Mouse (Mus musculus) erythroblast, embryonic 14.5 days (primary cell): ENCODE measurements around the gene Gm8439. TPM values are rescaled to one million over a fixed set of nuclear protein-coding genes. Genes with fewer than 3 reads are reported as not detected.
"Not testable (repeated sequence)": the region's sequence is repeated elsewhere in the genome, so short reads cannot be mapped to it uniquely, and the experiment has no call there.

Experiments
- H3K27me3 ChIP-seq: 2 replicates; pipeline ENCODE4 v1.6.1; 2012; ENCODE audit warnings: inconsistent platforms; ENCODE audit not compliant: control insufficient read depth
- H3K36me3 ChIP-seq: 2 replicates; pipeline ENCODE4 v1.6.1; 2012; ENCODE audit warnings: mild to moderate bottlenecking, inconsistent platforms; ENCODE audit not compliant: control insufficient read depth
- H3K4me1 ChIP-seq: 2 replicates; pipeline ENCODE4 v1.6.1; 2012; ENCODE audit warnings: inconsistent platforms; ENCODE audit not compliant: control insufficient read depth
- H3K4me3 ChIP-seq: replicated peaks from 2 replicates; pipeline ENCODE3; 2012; ENCODE audit warnings: moderate library complexity, mild to moderate bottlenecking, inconsistent platforms
- H3K9me3 ChIP-seq: 2 replicates; pipeline ENCODE4 v1.6.1; 2012; ENCODE audit warnings: low read length, inconsistent platforms, mixed read lengths; ENCODE audit not compliant: control insufficient read depth
- GATA1 ChIP-seq: IDR thresholded peaks from 2 replicates; pipeline ENCODE4 v1.6.1; 2012; ENCODE audit warnings: low read length, inconsistent platforms, mixed read lengths
- TAL1 ChIP-seq: IDR thresholded peaks from 3 replicates; pipeline ENCODE4 v1.6.1; 2012; ENCODE audit warnings: low read length, inconsistent platforms, mixed read lengths
- polyA plus RNA-seq: library from polyadenylated mRNA; stranded (reverse); fragments of >175 nt; gene quantifications from 2 replicates; pipeline ENCODE4 v1.2.3, GENCODE M21; 2012

Gm8439 gene
- polyA plus RNA-seq, 1 experiment = not detected

- Histone ChIP-seq H3K27me3 (no peaks in the 10 kb centered on the region), H3K4me1 (peaks cover 40% of the 10 kb centered on the region), H3K4me3 (no peak overlapping the region), H3K36me3 (peaks cover 15% of the 10 kb centered on the region), H3K9me3 (no peaks in the 10 kb centered on the region)
- TF ChIP-seq TAL1 = no peak
- no peak for TF ChIP-seq GATA1
Measured at GRCm38 (mm10) chr4:120571691-120572090, 16.9 kb upstream of the Gm8439 start.

DNA sequence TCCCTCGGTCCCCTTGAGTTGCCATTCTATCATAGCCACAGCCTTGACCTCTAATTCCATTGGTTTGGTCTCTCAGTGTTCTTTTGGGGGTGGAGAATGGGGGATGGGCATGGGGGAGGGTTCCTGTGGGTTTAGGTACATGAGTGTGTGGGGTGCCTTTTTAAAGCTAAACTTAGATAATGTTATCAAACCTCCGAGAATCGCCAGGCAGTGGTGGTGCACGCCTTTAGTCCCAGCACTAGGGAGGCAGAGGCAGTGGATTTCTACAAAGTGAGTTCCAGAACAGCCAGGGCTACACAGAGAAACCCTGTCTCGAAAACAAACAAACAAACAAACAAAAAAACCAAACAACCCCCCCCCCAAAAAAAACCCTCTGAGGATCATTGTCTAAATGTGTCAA lies 7.7 kb upstream of the Gm8439 start:
- H3K36me3 ChIP-seq = no peaks in the 10 kb centered on the region
- no peaks in the 10 kb centered on the region for H3K9me3 ChIP-seq
- TF ChIP-seq TAL1 = no peak
- TF ChIP-seq GATA1 = no peak
- H3K27me3 ChIP-seq = 0 out of 2 replicates have a peak, but pooled peaks cover 2% of the 10 kb centered on the region
- H3K4me3 ChIP-seq = no peak overlapping the region
- peaks cover 20% of the 10 kb centered on the region for H3K4me1 ChIP-seq

DNA sequence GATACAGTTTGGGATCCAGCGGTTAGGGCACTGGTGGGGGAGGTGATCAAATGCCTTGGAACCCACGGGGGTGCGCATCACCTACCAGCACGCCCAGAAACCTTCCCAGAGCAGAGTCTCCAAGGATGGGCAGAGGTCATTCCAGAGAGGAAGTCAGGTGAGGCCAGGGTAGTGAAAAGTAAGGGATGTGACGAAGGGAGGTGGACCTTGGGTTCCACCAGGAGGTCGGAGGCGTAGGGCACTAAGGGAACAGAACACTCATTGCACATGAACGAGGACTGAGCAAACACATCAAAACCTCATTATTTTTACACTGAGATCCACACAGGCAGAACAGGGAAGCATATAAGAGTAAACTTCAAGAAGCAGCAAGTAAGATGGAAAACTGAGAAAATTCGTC lies 6.8 kb upstream of the Gm8439 start:
- Histone ChIP-seq H3K4me3 (no peak overlapping the region), H3K27me3 (peaks cover 5% of the 10 kb centered on the region), H3K9me3 (no peaks in the 10 kb centered on the region), H3K36me3 (no peaks in the 10 kb centered on the region), H3K4me1 (peaks cover 20% of the 10 kb centered on the region)
- TF ChIP-seq GATA1 = no peak
- TF ChIP-seq TAL1 = no peak

- H3K4me3 ChIP-seq = no peak overlapping the region
- H3K27me3 ChIP-seq = peaks cover 23% of the 10 kb centered on the region
- TF ChIP-seq GATA1 (no peak), TAL1 (no peak)
- H3K9me3 ChIP-seq = no peaks in the 10 kb centered on the region
- peaks cover 26% of the 10 kb centered on the region for H3K4me1 ChIP-seq
- no peaks in the 10 kb centered on the region for H3K36me3 ChIP-seq
Measured at GRCm38 (mm10) chr4:120586986-120587385, 1.6 kb upstream of the Gm8439 start.

- Histone ChIP-seq H3K27me3 (peaks cover 23% of the 10 kb centered on the region), H3K9me3 (no peaks in the 10 kb centered on the region), H3K4me1 (peaks cover 23% of the 10 kb centered on the region), H3K4me3 (no peak overlapping the region), H3K36me3 (no peaks in the 10 kb centered on the region)
- TF ChIP-seq TAL1 (no peak), GATA1 (no peak)
Measured at GRCm38 (mm10) chr4:120589070-120589469, 525 bp downstream of the Gm8439 start.

DNA sequence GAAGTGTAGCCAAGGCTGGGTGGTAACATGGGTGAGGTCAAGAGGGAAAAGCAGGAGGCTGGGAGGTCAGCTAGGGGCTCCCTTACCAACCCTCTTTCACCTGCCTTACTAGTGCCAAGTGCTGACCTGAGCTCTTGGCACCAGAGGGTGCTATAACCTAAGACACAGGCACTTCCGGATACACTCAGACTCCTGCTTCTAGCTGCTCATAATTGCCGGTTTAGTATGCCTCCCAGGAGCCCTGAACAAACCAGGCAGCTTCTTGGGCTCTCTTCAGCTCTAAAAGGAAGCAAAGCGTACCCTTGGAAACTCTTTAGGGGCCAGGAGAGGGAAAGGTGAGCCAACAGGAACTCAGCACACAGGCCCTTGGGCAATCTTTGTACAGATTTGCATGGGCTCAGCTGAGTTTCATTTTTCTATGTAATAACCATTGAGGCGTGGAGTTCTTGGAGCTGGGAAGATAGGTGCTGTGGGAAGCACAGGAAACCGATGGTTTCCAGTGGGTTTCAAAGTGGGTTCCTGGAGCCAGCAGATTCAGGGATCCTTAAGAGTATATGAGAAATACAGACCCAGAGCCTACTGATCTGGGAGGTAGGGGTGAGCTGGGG lies 1.4 kb downstream of the Gm8439 start:
- Histone ChIP-seq H3K4me1 (peaks cover 26% of the 10 kb centered on the region), H3K27me3 (peaks cover 21% of the 10 kb centered on the region), H3K9me3 (no peaks in the 10 kb centered on the region), H3K4me3 (no peak overlapping the region), H3K36me3 (no peaks in the 10 kb centered on the region)
- TF ChIP-seq TAL1 (no peak), GATA1 (no peak)

DNA sequence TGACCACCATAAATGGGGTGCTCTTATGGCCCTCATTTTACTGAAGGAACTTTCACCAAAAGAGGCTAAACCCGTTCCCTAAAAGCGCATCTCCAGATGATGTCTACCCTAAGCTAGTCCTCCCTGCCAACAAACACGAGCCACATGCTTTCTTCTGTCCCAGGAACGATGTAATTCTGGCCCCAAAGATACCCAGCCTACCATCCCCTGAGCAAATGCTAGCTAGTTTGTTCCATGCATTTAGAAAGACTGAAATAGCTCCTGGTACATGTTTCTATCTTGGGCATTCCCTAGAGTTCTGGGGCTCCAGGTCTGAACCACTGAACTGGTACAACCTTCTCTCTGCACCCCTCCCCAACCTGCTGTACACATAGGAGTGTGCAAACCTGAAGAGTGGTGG lies 2.4 kb downstream of the Gm8439 start:
- no peaks in the 10 kb centered on the region for H3K36me3 ChIP-seq
- H3K27me3 ChIP-seq = peaks cover 20% of the 10 kb centered on the region
- TF ChIP-seq TAL1 (no peak), GATA1 (no peak)
- no peaks in the 10 kb centered on the region for H3K9me3 ChIP-seq
- no peak overlapping the region for H3K4me3 ChIP-seq
- peaks cover 36% of the 10 kb centered on the region for H3K4me1 ChIP-seq

- H3K36me3 ChIP-seq, H3K9me3 ChIP-seq, H3K4me3 ChIP-seq, H3K27me3 ChIP-seq: not testable (repeated sequence)
- H3K4me1 ChIP-seq = peaks cover 35% of the 10 kb centered on the region
Measured at GRCm38 (mm10) chr4:120596210-120596609, 7.7 kb downstream of the Gm8439 start.

DNA sequence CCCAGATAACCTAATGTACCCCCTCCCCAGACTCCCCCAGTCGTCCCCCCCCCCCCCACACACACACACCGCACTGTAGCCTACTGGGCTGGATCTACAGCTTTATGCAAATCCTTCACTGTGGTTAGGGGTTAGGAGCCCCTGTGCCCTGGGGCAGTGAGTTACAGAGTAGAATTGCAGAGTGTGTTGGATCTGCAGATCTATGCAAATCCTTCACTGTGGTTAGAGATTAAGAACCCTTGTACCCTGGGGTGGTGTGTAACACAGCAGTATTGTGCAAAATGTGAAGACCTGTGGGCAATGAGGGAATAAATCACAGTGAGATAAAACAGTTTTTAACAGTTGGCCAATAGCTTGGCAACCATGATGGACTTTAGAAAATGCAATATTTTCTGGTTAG lies 10.4 kb downstream of the Gm8439 start:
- H3K4me1 ChIP-seq = peaks cover 32% of the 10 kb centered on the region
- no peaks in the 10 kb centered on the region for H3K36me3 ChIP-seq
- no peaks in the 10 kb centered on the region for H3K27me3 ChIP-seq
- H3K4me3 ChIP-seq = no peak overlapping the region
- no peaks in the 10 kb centered on the region for H3K9me3 ChIP-seq
- TF ChIP-seq GATA1 (no peak), TAL1 (no peak)

DNA sequence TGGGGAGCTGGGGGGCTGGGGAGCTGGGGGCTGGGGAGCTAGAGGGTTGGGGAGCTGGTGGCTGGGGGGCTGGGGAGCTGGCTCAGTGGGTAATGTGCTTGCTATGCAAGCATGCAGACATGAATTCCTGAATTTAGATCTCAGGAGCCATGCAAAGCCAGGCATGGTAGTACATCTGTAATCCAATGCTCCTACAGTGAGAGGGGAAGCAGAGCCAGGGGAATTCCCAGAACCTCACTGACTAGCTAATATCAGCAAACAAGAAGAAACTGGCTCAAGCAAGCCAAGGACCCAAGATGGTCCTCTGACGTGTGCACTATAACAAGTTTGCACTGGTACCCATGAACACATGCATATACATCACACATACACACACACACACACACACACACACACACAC lies 13.2 kb downstream of the Gm8439 start:
- H3K4me1 ChIP-seq = peaks cover 21% of the 10 kb centered on the region
- no peak for TF ChIP-seq TAL1
- no peak for TF ChIP-seq GATA1
- H3K27me3 ChIP-seq = no peaks in the 10 kb centered on the region
- H3K9me3 ChIP-seq = no peaks in the 10 kb centered on the region
- H3K36me3 ChIP-seq = no peaks in the 10 kb centered on the region
- H3K4me3 ChIP-seq = no peak overlapping the region
